Mouse (Mus musculus): ENCODE results near the gene Arnt2. TPM values are rescaled to one million over a fixed set of nuclear protein-coding genes. Genes with fewer than 3 reads are reported as not detected.

Arnt2 gene
- total RNA-seq, 1 experiment from 2014 or later: not detected

DNA sequence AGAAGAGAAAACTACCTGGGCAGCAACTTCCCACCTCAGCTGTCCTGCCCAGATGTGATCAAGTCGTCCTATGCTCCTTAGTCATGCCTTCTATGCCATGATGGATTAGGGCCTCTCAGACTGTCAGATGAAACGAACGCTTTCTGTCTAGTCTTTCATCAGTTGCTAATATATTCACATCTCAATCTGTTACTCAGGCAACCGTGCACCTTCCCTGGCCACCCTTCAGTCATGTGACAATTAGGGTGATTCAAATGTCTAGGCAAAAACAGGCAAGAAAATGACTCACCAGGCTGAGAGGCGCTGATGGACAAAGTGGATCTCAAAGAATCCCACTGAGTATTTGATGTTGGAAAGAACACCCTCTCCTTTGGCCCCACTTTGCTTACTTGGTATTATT, 6.6 kb downstream of the Arnt2 start:
- ATAC-seq (ENCODE audit: extremely low read depth, insufficient number of reproducible peaks, low FRiP score, poor library complexity, severe bottlenecking): no peak

DNA sequence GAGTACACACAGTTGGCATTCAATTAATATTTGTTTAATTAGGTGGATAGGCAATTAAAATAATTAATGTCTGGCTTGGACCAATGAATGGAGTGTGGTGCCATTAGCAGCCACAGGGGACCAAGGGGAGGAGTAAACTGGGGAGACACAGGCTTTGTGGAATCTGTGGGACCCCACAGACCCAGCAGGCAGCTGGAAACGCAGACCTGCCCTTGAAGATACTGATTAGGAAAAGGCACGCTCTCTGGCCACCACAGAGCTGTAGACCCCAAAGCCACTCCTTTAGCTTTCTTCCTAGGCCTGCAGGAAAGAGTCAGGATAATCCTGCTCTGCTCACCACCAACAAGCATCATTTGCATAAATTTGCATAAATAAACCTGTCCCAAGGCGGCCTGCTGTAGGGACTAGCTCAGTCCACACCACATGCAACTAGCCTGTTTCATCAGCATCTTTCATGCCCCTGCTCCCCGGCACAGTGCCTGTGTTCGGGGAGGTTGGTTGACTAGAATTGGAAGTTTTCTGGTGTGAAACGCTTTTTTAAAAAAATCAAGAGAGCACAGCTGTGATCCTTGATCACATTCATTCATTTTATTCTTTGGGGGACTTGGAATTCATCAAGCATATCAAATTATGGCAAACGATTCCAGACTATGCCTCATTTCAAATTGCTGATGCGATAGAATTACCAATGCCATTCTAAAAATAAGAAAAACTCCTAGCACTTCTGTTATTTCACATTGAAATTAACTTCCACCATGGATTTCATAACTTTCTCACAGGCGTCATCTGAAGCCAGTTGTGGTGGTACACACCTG, 8.1 kb downstream of the Arnt2 start:
- ATAC-seq (ENCODE audit: extremely low read depth, insufficient number of reproducible peaks, low FRiP score, poor library complexity, severe bottlenecking): no peak

DNA sequence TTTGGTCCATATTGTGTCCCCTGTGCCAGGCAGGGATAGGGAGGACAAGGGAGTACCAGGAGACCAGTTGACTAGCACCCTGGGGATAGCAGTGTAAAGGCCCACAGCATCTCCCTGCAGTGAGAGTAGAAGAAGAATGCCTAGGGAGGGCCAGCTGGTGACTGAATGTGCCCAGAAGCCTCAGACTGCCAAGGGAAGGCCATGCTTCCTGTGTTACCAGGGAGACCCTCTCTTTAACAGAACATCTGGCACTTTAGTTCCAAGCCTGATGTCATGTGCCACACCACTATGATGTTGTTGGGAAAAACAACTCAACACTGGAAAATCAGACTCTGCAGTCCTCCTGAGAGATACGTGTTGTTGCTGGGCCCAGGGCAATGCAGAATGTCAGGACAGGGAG, 12.7 kb downstream of the Arnt2 start:
- no peak for ATAC-seq (ENCODE audit: extremely low read depth, insufficient number of reproducible peaks, low FRiP score, poor library complexity, severe bottlenecking)

DNA sequence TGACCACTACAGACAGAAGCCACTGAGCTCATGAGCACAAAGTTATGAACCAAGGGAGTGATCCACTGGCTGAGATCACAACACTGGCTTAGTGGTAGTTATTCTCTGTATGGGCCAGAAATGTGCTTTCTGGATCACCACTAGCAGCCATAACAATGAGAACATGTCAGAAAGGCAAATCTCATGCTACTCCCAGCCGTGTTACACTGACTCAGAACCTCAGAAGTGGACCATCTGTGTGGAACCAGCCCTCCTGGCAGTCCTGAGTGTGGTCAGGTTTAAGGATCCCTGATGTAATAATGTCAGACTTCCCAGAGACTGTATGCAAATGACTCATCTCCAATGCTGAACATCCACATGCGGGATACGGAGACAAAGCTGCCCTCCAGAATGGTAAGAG, 13.4 kb downstream of the Arnt2 start:
- no peak for ATAC-seq (ENCODE audit: extremely low read depth, insufficient number of reproducible peaks, low FRiP score, poor library complexity, severe bottlenecking)

DNA sequence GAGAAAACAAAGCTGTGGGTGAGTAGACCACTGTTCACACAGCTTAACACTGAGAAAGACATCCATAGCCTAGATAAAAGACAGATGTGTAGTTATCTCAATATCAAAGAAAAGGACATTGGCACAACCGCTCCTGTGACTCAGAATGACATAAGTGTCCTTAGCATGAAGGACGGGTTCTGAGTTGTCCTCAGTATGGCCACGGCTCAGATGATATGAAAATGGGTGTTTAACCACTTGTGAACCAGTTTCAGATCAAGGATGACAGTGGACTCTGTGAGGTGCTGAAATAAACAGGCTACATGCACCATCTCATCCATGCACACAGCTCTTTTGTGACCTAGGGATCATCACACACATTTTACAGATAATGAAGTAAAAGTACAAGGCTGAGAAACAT, 22.1 kb downstream of the Arnt2 start:
- ATAC-seq (ENCODE audit: extremely low read depth, insufficient number of reproducible peaks, low FRiP score, poor library complexity, severe bottlenecking): no peak

DNA sequence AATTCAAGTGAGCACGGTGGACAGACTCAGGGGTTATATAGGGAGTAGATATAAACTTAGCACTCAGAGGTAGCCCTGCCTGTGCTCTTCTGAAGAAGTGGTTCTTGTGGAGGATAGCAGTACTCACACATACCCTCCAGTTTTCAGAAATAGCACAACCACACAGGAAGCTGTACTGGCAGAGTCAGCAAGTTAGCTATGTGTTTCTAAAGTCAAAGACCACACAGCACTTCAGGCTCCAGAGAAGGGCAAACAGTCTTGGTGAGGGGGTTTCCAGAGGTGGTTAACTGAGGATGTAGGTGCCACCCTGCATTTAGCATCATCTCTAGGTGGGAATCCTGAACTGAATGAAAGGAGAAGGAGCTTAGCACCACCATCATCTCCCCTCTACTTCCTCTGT, 23.5 kb downstream of the Arnt2 start:
- no peak for ATAC-seq (ENCODE audit: extremely low read depth, insufficient number of reproducible peaks, low FRiP score, poor library complexity, severe bottlenecking)

DNA sequence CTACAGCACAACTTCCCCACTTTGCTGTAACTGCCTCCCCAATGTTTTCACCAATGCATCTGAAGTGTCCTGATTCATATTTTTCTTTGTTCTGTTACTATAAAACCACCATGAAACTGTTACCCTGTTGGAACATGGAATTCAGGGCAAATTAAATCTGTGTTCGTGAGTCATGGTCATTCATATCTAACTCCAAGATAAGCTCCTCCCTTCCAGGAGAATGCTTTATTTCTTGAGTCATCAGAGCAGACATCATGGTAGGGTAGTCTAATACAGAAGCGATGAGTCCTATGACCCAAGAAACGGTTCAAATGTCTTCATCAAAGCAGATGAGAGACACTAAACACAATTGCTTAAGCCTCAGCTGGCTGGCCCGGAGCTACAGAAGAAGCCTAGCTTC, 25.2 kb downstream of the Arnt2 start:
- no peak for ATAC-seq (ENCODE audit: extremely low read depth, insufficient number of reproducible peaks, low FRiP score, poor library complexity, severe bottlenecking)

DNA sequence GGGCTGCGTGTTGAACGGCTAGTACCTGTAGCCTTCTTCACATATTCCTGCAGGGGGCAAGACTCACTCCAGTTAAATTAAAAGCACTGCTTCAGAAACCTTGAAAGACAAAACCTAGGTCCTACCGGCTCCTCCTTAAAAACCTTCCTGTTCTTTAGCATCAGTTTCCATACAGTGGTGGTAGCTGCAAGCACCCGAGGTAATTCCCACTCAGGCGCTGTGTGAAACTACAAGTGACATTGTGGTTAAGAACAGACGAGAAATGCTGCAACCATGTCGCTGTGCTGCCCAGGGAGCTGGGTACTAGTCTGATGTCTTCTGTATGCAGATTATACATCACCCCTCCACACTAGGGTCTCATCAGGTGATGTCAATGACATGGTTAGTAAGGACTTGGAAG, 25.9 kb downstream of the Arnt2 start:
- ATAC-seq (ENCODE audit: extremely low read depth, insufficient number of reproducible peaks, low FRiP score, poor library complexity, severe bottlenecking): no peak

DNA sequence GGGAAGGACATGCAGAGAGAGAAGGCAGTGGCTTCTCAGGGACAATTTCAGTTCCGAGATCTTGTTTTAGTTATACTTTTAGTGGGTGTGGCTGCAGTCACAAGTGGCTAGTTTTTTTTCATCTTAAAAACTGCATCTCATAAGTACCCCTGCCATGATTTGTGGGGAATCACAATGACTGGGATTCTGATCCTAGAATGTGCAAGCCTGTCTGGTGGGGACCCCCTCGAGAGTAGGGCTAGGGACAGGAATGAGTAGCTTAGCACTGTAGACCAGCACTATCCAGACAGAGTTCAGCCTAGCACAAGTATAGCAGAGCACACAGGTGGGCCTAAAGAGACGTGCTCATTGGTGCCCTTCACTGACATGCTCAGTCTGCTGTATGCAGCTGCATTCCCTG, 27.6 kb downstream of the Arnt2 start:
- ATAC-seq (ENCODE audit: extremely low read depth, insufficient number of reproducible peaks, low FRiP score, poor library complexity, severe bottlenecking): no peak

DNA sequence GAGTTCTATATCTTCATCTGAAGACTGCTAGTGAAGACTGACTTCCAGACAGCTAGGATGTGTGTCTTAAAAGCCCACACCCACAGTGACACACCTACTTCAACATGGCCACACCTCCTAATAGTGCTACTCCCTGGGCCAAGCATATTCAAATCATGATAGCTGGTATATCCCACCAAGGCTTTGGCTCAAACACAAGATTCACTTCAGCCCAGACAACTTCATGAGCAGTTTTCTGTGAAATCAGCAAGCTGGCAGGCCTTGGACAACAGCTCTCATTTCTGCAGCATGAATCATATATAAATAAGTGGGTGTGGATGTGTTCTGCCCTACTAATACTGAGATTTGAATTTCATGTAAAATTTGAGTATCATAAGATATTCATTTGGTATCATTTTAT, 29.2 kb downstream of the Arnt2 start:
- ATAC-seq (ENCODE audit: extremely low read depth, insufficient number of reproducible peaks, low FRiP score, poor library complexity, severe bottlenecking): no peak

DNA sequence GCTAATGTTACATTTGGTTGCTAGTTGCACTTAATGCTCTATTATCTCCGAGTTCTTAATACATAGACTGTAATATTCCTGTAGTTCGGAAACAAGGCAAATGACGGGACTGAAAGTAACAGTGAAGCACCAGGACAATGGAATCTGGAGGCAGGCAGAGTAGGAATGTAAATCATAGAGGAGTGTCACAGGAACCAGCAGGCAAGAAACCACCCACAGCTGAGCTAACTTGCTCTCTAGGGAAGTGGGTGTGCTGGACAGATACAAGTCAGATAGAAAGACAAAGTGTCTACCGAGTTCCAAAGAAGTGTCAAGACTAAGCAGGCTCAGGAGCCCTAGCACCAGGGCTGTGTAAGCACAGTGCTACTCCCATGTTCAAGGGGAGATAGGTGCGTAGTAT, 32.6 kb downstream of the Arnt2 start:
- ATAC-seq (ENCODE audit: extremely low read depth, insufficient number of reproducible peaks, low FRiP score, poor library complexity, severe bottlenecking): no peak

DNA sequence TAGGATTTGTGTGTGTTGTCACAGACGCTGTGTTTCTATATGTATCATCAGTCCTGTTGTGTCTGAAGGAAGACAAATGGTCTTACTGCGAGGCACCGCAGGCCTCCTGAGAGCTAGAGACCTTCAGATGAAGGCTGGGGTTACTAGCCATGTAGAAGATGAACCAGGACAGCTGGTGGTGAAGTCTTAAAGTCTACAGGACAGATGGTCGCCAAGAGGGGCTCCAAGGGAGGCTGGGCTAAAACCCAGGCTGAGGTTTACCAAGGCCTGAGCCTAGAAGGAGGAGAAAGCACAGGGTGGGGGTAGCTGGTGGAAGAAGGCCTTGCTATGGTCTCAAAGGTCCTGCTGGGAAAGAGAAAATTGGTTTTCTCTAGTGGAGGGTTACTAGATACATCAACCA, 36.3 kb downstream of the Arnt2 start:
- ATAC-seq (ENCODE audit: extremely low read depth, insufficient number of reproducible peaks, low FRiP score, poor library complexity, severe bottlenecking): no peak

DNA sequence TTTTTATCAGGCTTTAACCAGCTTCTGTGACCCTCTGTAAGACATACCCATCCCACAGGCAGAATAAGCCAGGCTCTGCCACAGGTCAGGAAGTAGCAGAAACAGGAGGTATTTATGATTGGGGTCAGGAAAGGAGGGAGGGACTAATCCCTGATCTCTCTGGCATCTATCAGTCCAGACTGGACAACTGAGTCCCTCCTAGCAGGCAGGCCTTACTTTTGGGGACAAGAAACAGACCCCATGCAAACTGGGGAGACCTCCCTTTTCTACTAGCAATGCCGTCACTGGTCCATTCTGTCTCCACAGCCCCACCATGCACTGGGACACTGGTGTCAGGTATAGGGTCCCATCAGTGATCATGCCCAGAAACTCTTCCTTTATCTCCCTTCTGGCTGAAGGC, 37.1 kb downstream of the Arnt2 start:
- no peak for ATAC-seq (ENCODE audit: extremely low read depth, insufficient number of reproducible peaks, low FRiP score, poor library complexity, severe bottlenecking)

DNA sequence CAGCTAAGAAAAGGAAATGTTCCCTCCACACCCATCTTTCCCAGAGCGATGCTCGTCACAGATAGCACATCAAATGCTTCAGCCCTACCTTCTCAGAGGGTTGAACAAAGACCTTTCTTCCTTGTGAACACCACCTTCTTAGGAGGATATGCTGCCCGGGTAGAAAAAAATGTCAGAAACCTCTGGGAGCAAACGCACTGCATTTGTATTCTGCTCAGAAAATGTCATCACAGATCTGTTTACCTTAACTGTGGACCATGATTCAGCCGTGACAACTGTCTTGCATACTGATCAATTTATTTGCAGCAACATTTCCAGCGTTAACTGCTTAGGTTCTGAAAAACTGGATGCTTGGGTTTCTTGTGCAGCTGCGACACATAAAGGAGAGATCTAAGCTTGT, 37.7 kb downstream of the Arnt2 start:
- ATAC-seq (ENCODE audit: extremely low read depth, insufficient number of reproducible peaks, low FRiP score, poor library complexity, severe bottlenecking): no peak

DNA sequence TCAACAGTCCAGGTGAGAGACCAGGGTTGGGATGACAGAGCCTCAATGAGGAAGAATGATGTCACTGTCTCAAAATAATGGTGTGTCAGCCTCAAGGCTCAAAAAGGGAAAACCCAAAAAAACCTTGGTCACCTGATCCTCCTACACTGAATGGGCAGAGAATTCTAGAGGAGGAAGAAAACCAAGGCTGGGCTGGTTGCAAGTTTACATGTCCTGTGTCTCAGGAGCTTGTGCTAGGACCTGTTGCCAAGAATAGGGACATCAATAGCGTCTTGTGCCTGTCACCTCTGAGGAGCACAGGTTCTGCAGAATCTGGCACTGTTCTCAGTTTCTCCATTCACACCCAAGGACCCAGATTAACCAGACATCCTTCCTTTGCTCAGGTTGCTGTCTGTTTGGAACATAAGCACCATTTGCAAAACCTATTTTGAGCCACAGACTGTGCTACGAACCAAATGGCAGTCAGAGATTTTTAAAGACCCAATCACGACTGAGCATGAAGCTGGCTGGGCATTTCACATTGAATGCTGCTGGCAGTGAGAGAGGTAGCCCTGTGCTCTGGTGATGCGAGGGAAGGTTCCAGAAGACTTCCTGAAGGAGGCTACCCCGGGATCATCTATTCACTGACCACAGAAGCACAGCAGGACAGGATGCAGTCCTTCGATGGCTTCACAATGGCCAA, 38.9 kb downstream of the Arnt2 start:
- ATAC-seq (ENCODE audit: extremely low read depth, insufficient number of reproducible peaks, low FRiP score, poor library complexity, severe bottlenecking): no peak

DNA sequence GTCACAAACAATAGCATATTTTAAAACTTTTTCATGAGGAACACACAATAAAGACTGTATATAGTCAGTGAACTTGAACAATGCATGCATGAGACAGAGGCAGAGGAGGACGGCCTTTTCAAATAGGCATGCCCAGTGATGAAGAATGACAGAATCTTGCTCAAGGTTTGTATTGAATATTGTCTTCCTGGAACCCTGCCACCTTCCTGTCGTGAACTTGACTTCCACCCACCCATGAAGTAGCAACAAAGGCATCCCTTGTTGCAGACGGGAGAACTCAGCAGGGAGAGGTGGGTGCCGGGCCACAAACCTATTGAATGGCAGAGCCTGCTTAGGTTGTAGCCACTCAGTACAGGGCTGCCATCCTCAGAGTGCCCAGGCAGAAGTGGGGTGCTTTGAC, 43.7 kb downstream of the Arnt2 start:
- no peak for ATAC-seq (ENCODE audit: extremely low read depth, insufficient number of reproducible peaks, low FRiP score, poor library complexity, severe bottlenecking)

DNA sequence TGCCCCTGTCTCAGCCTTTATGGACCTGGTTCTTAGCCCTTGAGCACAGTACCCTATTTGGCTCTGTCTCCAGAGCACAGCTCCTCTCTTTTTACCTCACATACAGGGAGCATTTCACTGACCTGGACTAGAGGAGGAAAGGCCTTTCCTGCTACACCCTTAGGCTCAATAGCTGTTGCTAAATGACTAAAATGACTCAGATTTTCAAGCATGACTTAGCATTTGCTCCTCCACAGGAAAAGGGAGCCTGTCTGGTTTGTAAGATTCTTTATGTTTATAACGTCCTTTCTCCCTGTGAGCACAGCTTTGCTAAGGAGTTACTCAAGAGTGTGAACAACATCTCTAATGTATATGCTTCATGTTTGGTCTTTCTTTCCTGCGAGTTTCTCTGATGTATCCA, 47.3 kb downstream of the Arnt2 start:
- no peak for ATAC-seq (ENCODE audit: extremely low read depth, insufficient number of reproducible peaks, low FRiP score, poor library complexity, severe bottlenecking)

DNA sequence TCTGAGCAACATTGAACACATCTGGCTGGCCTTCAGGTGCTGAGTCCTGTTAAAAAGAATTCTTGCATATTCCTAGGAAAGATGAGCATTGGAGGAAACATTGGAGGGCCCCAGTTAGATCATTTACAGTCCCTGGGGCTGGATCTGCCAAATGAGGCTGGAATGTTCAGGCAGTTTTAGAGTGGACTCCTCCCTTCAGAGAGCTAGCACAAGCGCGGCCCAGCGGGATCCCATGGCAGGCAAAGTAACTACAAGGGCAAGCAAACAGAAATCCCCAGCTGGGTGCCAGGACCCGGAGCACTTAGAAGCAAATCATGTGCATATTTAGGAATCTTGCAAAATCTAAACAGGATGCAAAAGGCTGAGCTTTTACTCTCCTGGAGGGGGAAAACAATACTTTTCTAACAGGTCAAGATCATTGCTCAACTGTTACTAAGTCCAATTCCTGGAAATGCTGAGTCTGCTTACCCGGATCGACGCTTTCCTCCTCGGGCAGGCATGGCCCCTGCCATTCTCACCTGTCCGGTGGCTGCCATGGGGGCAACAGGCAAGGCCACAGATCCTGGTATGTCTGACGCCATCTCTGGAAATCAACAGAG, 48.8 kb downstream of the Arnt2 start:
- no peak for ATAC-seq (ENCODE audit: extremely low read depth, insufficient number of reproducible peaks, low FRiP score, poor library complexity, severe bottlenecking)

DNA sequence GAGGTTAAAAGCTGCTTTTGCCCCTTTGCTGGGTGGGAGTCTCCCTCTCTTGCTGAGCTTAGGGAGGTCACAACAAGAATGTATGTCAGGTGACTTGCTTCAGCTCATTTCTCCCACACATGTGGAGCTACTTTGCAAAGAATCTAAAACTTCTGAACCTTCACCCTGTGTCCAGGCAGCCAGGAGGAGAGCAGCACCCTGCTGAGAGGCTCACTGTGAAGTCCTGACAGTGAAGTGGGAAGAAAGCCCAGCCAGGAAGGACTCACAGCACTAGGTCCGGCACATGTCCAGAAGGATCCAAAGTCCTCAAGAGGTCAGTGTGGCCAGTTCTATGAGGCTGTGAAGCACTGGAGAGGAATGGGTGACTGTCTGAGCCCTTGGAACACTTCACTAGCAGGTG, 51.5 kb downstream of the Arnt2 start:
- no peak for ATAC-seq (ENCODE audit: extremely low read depth, insufficient number of reproducible peaks, low FRiP score, poor library complexity, severe bottlenecking)
